Mouse (Mus musculus) skeletal muscle tissue, adult 2 months (tissue): ENCODE results near the gene Mpp3.
"Not testable (repeated sequence)": the region's sequence is repeated elsewhere in the genome, so short reads cannot be mapped to it uniquely, and the experiment has no call there.

Experiments
- DNase-seq: peaks from one replicate; pipeline ENCODE4 v3.0.0-alpha.2; 2012; ENCODE audit warnings: low read depth, low spot score

Gene Mpp3

DNA sequence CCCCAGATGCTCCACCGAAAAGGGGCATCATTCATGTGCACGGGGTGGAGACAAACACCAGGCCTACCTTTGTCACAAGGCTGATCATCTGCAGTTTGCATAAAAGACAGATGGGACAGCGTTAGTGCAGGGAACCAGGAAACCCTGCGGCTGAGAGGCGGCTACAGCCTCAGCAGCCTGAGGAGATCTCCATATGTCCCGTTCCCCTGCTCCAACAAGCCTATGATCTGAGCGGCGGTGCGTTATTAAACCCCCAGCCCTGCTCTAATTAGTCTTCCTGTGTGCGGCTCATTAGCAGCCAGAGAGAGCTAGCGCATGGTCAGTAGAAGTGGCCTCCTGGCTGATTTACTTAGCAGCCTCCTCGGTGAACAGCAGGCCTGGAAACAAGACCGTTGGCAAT is 18.1 kb downstream of the Mpp3 start:
- DNase-seq = no peak

- no peak for DNase-seq
Observed at GRCm38 (mm10) chr11:102008954-102009637, 19.2 kb downstream of the Mpp3 start.

- no peak for DNase-seq
Observed at GRCm38 (mm10) chr11:102008372-102008771, 19.9 kb downstream of the Mpp3 start.

GRCm38 (mm10) chr11:102006688-102007087 is 21.6 kb downstream of the Mpp3 start:
- DNase-seq = no peak

DNA sequence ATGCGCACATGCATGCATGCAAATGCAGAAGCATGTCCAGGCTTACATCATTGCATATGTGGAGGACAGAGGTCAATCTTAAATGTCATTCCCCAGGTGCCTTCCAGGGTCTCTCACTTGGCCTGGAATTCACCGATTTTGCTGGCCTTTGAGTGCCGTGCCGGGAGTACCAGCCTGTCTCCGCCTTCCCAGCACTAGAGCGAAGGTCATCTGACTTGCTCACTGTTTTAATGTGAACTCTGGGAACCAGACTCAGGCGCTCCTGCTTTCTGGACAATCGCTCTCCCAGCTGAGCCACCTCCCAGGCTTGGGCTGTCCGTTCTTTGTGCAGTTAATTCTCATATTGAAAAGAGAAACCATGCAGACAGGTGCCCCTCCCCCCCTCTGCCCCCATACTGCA is 22.0 kb downstream of the Mpp3 start:
- DNase-seq = no peak

GRCm38 (mm10) chr11:102004251-102004650 is 24.0 kb downstream of the Mpp3 start:
- no peak for DNase-seq

- DNase-seq = peak; percentile 70
Observed at GRCm38 (mm10) chr11:101999466-101999865, 28.8 kb downstream of the Mpp3 start.

DNA sequence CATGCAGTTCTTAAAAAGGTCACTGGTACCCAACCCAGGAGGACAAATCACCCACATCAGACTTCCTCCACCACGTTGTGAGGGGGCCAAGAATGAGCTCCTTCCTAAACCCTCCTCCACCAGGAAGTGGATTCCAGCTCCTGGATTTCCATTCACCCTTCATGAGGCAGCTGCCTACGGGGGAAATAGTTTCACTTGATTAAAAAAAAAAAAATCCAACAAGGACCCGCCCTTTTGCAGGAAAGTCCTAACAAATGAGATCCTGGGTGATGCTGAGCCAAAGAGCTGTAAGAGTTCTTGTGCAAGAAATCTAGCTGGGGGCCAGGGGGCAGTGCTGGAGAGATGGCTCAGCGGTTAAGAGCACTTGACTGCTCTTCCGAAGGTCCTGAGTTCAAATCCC is 30.0 kb downstream of the Mpp3 start:
- peak; percentile 36 for DNase-seq

DNA sequence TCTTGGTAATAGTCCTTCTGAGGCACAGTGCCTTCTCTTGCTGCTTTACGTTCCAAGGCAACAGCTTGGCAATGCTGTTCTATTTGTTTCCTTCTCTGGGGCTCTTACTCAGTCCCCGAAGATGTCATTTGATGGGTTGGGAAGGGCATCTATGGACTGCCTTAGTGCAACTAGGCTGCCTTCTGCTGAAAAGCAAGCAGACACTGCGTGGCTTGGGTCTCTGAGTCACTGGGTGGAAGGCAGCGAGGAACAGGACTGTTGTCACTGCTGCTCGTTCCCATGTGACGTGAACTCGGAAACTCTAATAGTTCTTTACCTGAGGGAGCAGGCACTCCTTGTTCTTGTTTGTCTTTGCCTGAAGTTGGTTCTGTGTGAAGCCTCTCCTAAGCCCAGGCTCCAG is 32.3 kb downstream of the Mpp3 start:
- no peak for DNase-seq

- no peak for DNase-seq
Observed at GRCm38 (mm10) chr11:101994100-101994499, 34.2 kb downstream of the Mpp3 start.

DNA sequence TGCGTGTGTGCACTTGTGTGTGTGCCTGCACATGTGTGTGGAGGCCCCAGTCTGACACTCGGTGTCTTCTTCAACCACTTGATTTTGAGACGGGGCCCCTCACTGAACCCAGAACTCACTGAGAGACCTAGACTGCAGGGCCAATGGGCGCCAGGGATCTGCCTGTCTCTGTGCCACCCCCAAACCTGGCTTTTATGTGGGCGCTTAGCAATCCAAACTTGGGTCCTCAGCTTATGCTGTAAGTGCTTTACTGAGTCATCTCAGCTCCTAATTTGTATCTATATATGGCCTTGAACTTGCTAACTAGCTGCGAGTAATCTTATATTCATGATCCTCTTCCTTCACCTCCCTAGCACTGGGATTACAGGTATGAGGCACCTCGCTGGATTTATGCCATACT is 35.9 kb downstream of the Mpp3 start:
- DNase-seq = no peak

DNA sequence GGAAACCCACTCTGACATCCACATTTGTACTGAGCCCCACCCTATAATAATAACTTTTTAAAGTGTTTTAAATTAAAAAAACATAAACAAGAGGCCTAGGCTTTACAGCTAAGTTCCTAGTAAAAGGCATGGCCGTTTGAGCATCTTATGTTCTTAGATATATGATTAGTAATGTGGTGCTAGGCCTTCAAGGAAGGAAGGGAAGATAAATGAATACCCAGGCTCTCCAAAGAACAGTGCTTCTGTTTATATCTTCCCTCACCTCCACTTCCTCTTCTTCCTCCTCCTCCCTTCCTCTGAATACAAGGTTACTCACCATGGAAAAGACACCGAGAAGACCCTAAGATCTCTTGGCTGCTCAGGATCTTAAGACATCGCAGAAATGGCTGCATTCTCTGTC is 36.4 kb downstream of the Mpp3 start:
- DNase-seq = no peak

DNA sequence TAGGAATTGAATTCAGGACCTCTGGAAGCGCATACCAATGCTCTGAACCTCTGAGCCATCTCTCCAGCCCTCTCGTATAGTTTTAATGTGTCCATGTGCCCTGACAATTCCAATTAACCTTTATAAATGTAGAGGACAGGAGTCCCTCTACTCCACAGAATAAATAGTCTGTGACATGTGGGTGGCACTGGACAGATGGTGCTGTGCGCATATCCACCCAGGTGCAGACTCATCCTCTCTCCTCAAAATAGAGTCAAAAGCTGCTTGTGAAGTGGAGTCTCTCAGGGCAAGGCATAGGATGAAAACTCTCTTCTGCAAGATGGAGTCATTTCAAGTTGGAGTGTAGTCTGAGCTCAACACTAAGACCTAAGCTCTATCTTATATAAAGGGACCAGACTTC is 38.0 kb downstream of the Mpp3 start:
- no peak for DNase-seq

GRCm38 (mm10) chr11:101986913-101987312 is 41.3 kb downstream of the Mpp3 start, which contains the start of gene Dusp3:
Gene Dusp3, minus strand, starts transcription at chr11:101987013.
- no peak for DNase-seq

- peak; percentile 84 for DNase-seq
Observed at GRCm38 (mm10) chr11:101985990-101986389, 42.3 kb downstream of the Mpp3 start.

DNA sequence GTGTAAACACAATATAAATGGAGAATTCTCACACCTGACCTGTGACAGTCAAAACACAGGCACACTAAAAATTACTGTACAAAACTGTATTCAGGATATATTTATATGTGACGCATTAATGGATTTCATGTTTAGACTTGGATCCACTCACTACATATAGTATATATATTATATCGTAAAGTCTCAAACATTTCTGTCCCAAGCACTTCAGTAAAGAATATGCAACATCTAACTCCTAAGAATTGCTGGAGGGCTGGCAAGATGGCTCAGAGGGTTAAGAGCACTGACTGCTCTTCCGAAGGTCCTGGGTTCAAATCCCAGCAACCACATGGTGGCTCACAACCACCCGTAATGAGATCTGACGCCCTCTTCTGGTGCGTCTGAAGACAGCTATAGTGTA is 42.8 kb downstream of the Mpp3 start:
- not testable (repeated sequence) for DNase-seq

DNA sequence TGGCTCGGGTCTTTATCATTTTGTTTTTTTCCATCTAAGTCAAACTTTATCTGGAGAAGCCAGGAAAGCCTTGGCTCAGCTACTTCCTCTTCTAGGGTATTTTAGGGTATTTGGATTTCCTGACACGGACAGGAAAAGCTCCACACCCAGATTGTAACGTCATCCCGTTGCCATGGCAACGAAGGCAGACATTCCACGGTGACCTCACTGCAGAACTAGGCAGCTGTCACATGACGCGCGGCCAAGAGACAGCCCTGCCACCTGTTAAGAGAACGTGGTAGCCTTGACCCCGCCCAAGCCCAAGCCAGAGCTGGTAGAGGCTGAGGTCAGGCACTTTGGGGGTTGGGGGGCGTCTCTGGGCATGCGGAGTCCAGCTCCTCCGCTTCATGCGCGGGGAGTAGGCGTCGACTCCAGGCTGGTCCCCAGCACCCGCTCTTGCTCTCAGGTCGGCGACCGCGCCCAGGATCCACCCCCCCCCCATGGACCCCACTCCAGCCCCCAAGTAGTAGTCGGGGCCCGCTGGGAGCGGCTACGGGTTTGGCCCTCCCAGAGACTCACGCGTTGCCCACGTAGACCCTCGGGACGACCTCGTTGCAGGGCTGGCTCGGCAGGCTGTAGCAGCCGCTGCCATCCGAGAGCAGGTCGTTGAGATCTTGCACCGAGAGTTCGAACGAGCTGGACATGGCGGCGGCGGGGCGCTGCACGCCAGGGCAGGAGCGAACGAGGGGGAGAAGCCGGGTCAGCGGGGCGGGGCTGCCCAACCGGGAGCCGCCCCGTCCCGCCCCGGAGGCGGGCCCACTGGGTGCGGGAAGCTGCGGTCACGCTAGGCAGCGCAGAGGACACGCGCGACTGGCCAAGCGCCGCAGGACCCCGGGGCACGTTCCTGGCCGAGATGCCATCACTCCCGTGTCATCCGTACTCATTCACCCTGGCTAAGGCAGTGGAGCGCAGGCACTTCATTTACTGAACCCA is 43.9 kb downstream of the Mpp3 start, which contains the start of gene Cfap97d1:
Gene Cfap97d1, plus strand, starts transcription at position 226 of the 972 bp plus-strand sequence.
- peak; percentile 99 for DNase-seq

DNA sequence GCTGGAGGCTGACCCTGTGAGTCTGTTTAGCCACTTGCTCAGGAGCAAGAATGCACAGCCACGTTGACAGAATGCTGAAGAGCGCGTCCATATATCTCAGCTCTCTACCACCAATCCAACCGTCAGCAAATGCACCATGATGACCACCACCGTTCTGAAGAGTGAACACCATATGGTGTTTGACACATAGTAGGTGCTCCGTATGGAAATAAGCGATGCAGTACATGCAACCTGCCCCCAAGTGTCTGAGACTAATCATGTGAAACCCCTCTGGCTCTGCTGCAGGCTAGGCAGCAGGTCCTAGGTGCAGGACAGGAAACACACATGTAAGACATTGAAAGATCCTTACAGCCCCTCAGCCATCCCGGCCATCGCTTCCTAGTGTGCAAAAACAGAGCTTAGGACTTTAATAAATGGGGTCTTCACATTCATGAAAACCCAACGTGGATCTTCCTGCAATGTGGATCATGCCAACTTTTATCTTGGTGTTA is 44.8 kb downstream of the Mpp3 start:
- DNase-seq = no peak

DNA sequence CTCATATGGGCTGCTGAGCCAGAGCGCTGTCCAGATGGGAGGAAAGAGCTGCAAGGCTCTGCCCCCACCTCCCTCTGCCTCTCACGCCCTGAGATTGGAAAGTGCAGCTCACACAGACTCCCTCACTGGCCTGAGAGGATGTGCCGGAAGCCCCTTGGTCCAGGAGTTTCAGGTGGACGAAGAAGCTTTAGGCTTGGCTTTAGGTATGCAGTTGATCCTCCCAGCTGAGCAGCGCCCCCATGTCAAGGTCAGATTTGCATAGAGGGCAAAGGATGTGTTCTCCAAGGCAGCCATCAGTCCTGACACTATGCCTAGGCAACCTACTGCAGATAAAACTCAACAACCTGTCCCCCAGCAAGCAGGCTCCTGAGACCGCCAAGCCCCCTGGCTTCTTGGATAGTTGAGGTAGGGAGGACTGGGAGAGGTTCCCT is 45.3 kb downstream of the Mpp3 start:
- DNase-seq = no peak

- DNase-seq = peak; percentile 84
Observed at GRCm38 (mm10) chr11:101981850-101982249, 46.4 kb downstream of the Mpp3 start.

DNA sequence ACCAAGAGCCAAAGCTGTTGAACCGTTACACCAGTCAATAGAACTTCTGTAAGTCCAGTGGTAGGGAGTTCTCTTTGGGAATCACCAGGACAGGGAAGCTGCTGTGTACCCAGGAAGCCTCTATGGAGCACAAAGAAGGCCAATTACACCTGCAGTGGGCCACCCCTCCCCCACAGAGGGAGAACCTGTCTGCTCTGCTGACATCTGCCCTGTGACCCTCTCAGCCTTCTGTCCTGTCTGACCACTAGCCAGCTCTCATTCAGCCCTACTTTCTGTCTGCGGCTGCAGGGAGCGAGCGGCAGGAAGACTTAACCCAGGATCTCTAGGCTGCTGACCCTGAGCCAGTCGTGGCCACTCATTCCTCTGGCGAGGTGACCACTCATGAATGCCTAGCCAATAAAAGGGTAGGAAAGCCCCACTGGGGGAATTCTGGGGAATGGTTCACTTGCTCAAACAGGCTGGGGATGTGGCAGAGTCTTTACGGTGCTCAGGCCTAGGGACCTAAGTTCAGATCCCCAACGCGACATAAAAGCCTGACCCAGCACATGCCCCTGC is 47.6 kb downstream of the Mpp3 start:
- no peak for DNase-seq

DNA sequence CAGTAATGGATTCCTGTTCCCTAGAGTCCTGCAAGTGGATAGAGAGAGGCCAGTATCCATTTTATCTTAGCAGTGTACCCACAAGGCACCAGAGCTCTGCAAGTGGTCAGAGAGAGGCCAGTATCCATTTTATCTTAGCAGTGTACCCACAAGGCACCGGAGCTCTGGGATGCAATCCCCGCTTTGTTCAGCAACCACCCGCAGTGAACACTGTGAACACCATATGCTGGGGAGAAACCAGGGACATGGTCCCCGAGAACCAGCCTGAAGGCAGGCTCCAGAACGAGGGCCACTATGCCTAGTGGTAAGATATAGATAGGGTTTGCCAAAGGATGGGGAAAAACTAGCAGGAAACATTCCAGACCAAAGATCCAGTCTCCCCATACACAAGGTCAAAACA is 49.1 kb downstream of the Mpp3 start:
- no peak for DNase-seq
